Mouse (Mus musculus) thymus, postnatal 36 days (tissue): ENCODE data around the gene Kdm2a.

ENCODE experiments used
- DNase-seq, 2 experiments: peaks; one replicate each; pipeline ENCODE4 v3.0.0; 2022; ENCODE audit warnings: mixed read lengths in 2 of 2

Gene Kdm2a

DNA sequence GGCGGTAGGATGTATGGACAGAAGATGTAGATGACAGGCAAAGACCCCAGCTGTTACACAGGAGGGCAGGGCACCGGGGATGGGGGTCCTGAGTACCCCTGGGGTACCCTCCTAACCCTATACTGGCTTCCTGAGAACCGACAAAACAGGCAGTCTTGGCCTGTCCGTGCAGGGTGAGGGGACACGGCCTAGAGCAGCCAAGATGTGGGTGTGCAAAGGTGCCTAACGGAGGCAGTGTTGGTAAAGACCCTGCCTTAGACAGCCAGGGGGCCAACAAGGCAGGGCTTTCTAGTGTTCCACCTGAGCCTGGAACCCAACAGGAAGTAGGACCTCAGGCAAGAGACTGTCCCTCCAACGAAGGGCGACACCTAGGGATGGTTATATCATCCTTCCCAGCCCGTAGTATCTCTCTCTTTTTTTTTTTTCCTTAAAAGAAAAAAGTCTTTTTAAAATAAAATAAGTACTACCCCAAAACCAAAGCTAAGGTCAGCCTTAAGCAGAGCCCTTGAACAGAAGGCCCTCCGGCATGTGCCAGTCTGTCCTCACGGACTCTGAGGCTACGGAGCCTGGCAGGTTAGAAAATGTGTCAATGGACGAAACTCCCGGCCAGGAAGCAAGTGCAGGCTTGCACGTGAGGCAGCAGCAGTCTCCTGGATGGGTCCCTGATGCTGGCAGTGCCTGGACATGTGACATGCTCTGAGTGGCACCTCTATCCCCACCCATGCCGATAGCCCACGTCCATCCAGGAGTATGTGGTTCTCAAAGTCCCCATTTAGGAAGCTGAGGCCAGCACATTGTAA, 99.6 kb downstream of the Kdm2a start:
- DNase-seq, result peak in 1 of 2 experiments; percentile 39

DNA sequence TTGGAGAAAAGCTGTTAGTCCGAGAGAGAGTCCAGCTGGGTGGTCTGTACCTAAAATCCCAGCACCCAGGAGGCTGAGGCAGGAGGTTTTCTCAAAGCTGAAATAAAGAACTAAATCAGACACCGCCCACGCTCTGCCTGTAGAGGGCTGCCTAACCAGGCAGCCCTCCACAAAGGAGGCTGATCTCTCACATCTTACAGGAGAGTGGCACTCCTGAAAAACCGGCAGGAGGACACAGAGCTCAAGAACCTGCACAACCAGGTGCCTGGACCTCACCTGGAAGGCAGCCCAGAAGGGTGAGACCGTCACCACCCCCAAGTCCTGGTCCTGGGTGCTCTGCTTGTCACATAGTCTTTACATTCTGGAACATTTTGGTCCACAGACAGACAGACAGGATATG, 100.2 kb downstream of the Kdm2a start:
- peak; percentile 39 to 52 for DNase-seq

DNA sequence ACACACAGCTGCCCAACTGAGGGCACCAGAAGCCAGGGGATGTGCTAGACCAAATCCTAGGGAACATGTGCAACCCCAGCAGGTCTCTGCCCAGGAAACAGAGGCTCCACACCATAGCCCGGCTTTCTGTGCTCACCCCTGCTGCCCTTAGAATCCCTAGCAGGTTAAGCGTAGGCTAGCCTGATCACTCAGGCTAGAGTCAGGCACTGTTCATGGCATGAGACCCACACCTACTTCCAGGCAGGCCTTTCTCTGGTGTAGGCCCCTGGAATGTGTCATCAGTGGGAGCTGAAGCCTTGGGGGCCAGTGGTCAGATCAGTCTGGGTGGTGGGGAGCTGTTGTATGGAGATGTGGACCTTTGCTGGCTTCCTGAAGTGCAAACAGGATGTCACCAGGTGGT, 101.5 kb downstream of the Kdm2a start:
- DNase-seq, result no peak

DNA sequence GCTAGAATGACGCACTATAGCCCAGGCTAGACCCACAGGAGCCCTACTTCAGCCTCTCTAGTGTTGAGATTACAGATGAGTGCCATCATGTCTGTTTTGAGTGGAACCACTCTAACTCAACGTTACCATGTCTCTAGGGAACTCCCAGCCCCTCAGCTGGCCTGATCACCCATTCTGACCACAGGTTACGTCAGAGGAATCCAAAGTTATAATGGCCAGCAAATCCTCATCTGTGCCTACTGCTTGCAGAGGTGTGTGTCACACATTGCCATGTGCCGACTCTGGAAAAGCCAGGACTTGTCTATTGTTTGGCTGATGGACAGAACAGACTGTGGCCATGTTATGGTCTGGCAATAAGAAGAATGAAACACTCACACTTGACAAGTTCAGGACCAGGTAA, 102.7 kb downstream of the Kdm2a start:
- DNase-seq, result no peak

DNA sequence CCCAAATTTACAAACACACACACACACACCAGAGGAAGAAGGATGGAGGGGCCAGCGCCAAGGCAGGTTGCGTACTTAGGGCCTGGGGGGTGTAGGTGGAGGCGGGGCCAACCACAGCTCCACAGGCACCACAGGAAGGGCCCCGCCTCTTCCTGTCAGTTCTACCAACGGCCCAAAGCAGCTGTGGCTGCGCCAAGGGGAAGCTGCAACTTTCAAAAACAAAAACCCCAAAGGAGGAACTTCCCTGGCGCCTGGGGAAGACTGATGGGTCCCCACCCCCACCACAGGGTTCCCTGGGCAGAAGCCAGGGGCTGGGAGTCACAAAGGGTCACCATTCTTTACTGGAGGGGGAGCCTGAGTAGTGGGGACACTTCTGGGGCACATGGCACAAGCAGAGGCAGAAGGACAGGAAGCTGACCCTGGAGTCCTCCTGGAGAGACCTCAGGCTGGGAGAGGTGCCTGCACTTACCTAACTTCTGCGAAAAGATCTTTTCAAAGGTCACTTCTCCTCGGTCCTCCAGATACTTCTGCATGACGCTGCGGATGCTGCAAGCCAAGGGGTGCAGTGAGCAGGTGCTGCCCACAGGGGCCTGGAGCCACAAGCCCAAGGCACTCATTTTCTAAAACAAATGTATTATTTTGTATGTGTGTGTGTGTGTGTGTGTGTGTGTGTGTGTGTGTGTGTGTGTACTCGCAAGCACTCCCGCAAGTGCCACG, 103.5 kb downstream of the Kdm2a start:
- peak; percentile 86 to 94 for DNase-seq

DNA sequence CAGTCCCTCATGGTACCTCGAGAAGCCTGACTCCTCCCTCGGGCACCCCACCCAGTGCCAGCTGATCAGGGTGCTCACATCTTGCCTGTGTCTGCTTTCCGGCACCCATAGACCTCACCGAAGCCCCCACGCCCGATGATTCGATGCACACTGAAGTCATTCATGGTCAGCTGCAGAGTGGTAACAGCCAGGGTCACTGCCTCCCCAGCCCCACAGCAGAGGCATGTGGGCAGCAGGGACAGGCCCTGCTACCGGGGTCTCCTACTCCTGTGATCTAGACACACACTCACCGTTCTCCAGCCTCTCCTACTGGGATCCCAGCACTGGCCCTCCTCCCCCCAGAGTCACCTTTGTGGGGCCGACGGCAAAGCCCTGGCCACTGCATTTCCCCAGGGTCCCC, 106.9 kb downstream of the Kdm2a start:
- DNase-seq, result peak in 1 of 2 experiments; percentile 27

DNA sequence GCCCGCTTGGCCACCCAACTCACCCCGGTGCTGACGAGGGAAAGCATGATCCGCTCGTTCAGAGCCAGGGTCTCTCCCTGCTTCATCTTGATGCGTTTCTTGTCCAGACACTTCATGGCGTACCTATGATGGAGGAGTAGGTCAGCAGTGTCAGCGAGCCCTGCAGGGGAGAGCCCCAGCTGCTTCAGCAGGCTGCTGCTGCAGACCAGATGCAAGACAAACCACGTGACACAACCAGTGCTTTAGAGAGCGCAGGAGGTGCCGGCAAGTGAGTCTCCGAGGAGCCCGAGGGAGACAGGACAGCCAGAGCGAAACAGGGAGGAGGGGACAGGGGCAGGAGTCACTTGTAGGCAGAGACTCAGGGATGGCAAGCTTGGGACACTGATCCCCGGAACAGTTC, 107.3 kb downstream of the Kdm2a start:
- DNase-seq, result peak in 1 of 2 experiments; percentile 18

DNA sequence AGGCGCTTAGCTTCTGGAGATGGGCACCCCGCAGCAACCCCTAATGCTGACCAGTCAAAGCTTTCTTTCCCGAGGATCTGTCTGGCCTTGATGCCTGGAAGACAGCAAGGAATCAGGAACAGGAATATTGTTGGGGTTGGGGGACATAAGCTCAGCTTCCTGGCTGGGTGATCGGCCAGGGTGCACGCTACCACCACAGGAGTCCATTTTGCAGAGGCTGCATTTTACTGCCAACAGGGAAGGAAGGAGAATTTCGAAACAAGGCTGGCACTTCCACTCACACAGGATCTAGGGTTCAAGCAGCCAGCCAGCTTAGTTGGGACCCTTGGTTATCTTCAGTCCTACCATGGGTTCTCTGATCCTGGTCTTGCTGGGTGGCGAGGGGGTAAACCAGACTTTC, 114.4 kb downstream of the Kdm2a start:
- no peak for DNase-seq

DNA sequence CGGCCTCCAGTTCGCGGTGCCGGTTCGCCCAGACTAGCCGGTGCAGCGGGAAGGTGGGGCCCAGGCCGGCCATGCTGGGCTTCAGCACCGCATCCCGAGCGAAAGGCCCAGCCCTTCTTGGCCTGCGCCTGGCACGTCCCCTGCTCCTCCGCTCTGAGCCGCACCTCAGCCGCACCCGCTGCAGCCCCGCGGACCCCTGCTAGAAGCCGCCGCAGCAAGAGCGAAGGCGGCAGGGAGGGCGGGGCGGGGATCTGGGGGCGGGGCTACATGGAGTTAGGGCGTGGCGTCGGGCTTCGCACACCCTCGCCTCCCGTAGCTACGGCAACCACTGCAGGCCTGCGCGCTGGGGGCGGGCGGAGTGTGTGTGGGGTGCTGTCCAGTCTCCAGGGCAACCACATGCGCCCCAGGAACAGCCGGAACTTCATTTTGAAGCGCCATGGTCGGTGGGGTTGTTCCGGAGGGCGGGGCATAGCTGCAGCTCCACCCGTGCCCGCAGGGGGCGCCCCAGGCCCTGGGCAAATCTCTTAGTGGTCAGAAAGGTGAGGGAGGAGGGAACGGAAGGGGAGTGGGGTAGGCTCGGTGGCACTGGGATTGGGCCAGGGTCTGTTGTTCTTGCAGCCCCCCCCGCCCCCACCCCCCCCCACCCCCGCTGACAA, 115.1 kb downstream of the Kdm2a start, which contains the start of gene Ankrd13d:
Gene Ankrd13d (minus strand): TSS at position 240 of the 656 bp plus-strand sequence.
- DNase-seq, result peak; percentile 91 to 93

DNA sequence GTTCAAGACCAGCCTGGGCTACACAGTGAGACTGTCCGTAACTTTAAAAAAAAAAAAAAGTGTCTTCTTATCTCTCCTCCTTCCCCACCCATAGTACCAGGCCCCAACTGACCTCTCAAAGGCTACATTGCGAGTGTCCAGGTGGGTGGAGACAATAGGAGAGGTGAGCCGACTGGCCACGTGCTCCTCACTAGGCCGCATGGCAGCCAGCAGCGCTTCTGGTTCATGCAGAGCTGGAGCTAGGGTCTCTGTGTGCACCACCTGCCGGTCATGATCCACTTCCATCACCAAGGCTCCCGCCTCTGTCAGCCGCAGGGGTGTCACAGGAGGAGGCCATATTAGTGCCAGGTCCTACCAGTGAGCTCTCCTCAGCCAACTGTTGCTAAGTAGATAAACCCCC, 117.7 kb downstream of the Kdm2a start:
- no peak for DNase-seq

DNA sequence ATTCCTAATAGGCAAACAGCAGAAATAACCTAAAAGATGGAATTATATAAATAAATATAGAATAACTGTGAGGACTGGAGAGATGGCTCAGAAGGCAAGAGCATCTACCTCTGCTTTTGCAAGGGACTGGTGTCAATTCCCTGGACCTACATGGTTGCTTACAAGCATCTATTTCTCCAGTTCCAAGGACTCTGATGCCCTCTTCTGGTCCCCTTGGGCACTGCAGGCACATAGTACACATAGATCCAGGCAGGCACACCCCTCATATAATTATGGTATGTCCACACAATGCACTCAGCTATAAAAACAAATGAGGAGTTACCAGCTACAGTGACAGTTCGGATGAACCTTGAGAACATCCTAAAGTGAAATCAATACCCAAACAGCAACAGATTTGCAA, 118.6 kb downstream of the Kdm2a start:
- DNase-seq, result no peak

DNA sequence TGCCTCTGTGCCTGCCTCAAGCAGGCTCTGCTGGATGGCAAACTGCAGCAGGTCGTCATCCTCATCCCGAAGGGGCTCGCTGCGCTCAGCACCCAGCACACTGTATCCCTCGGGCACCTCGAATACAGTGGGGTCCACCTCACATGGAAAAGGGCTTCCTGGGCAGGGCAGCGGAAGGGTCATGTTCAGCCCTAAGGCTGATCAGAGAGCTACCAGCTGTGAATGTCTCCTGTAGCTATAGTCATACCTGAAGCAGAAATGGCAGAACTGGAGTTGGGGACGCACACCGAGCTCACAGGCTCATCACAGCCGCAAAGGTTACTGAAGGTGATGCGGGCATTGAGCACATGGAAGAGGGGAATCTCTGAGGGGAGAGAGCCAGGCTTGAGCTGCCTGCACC, 127.1 kb downstream of the Kdm2a start:
- DNase-seq, result no peak

DNA sequence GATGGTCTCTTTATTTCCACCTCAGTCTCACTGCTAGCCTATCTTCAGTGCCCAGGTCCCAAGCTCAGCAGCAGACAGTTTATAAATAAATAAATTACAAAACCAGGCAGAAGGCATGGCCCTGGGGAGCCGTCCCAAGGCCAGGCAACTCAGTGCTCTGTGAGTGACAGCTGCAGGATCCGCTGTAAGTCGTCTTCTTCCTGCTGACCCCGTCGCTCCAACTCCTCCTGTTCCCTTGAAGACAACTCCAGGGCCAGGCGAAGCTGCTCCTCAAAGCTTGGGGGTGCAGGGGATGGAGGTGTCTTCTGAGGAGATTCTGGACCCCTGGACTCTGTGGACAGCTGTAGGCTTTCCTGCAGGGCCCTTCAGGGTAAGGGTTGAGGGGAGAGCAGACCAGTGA, 127.9 kb downstream of the Kdm2a start:
- no peak for DNase-seq

DNA sequence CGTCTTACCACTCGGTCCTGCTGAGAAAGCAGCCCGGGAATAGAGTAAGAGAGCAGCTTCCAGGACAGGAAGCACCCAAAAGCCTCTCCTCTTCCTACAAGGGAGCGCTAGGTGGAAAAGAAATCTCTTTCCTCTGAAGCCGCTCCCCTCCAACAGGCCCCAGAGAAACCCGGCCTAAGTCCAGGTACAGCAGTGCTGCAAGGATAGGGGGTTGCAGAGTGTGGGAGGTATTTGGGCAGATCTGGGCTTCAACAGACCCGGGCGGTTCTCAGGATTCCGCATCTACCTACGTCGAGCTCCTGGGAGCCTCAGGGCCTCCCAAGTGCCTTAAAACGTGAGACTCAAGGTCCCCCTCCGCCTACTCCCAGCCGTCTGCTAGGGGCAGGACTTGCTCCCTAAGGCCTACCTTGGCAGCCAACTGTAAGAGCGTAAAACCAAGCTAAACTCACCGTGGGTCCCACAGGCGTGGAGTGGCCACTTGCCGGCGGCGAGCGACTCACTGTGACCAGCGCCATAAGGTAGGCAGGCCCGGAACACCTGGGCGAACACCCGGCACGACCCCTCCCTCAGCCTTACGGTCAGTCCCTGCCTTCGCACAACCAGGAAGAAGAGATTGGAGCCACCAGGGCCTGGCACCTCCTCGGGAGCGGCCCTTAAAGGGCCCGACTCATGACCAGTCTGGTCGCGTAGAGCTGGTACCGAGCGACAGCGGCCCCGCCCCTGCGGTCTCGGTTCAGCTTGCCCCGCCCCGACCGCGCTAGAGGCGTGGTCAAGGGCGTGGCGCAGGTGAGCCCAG, 129.3 kb downstream of the Kdm2a start, which contains the start of gene Ssh3:
Gene Ssh3 (minus strand): TSS at position 615 of the 796 bp plus-strand sequence.
- peak; percentile 67 to 72 for DNase-seq

DNA sequence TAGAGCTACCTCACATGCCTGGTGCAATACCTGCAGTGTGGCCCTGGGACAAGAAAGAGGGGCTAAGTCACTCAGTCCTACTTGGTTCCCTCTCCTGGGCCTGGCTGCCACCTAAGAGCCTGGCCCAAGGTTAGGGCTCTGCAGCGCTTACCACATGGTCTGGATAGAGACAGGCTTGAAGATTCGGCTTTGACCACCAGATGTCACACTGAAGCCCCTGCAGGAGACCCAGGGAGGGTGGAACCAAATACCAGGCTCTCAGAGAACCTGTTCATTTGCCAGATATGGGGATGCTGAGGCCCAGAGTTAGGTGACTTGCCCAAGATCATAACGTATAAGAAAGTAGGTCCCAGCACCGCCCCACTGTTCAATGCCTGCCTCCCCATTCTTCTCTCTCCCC, 132.1 kb downstream of the Kdm2a start:
- DNase-seq, result peak in 1 of 2 experiments; percentile 37
